In the genomic region with DNA sequence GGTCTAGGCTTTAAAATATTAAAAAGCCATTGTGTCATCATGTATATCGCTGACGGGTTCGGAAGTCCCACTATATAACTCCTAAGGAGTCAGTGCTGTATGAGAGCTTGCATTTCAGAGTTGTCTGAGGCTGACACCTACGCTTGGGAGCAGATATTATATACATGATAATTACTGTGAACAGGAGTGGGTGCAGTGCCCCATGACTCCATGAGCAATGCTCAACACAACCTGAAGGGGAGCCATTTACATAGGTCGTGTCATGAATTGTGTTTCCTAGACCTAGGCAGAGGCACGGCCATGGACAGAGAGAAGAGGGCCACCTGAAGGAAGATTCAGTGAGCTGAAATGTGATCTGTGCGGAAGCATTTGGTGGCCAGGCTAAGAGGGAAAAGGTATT, we compare ENCODE assay signal across 26 mouse cellular contexts.
"Had no signal": no experiment of that assay in that cellular context is flagged by ENCODE, and none has a peak within 500 bp of the region (broad histone marks: within the 10 kb centered on the region; RNA-seq: fewer than 3 reads in every experiment).

No protein-coding gene starts in this region.

- ATAC-seq: hindbrain, postnatal 0 days; intestine, embryonic 16.5 days; liver, embryonic 12.5 days had no signal

- DNase-seq: gastrocnemius, postnatal 14 days; gastrocnemius, postnatal 36 days; heart, adult 18-20 months; heart, postnatal 14 days; heart, postnatal 36 days; kidney, adult 11 months; kidney, adult 2 months; kidney, adult 9 months; kidney, postnatal 14 days; kidney, postnatal 36 days; layer of hippocampus, adult 9-11 months; layer of hippocampus, postnatal 36 days; left cerebral cortex, postnatal 4 days had no signal

- H3K4me1 ChIP-seq: heart, embryonic 13.5 days; heart, embryonic 15.5 days; hindbrain, embryonic 13.5 days; hindbrain, embryonic 15.5 days; kidney, embryonic 15.5 days; limb, embryonic 15.5 days; liver, embryonic 12.5 days had no signal

- H3K4me3 ChIP-seq: heart, embryonic 13.5 days; heart, embryonic 15.5 days; hindbrain, embryonic 13.5 days; hindbrain, embryonic 15.5 days; kidney, embryonic 15.5 days; limb, embryonic 13.5 days; limb, embryonic 15.5 days; liver, embryonic 12.5 days had no signal

- H3K27ac ChIP-seq: heart, embryonic 13.5 days; heart, embryonic 15.5 days; hindbrain, embryonic 13.5 days; hindbrain, embryonic 15.5 days; hindbrain, postnatal 0 days; kidney, embryonic 15.5 days; kidney, postnatal 0 days; limb, embryonic 13.5 days; limb, embryonic 15.5 days; liver, embryonic 12.5 days; liver, embryonic 14.5 days had no signal

- H3K27me3 ChIP-seq: heart, embryonic 13.5 days; heart, embryonic 15.5 days; hindbrain, embryonic 13.5 days; hindbrain, embryonic 15.5 days; kidney, embryonic 15.5 days; limb, embryonic 13.5 days; limb, embryonic 15.5 days; liver, embryonic 12.5 days had no signal

- H3K9me3 ChIP-seq: heart, embryonic 15.5 days; hindbrain, embryonic 15.5 days; kidney, embryonic 15.5 days; limb, embryonic 13.5 days; limb, embryonic 15.5 days; liver, embryonic 12.5 days had no signal

- H3K4me2 ChIP-seq: heart, embryonic 11.5 days; heart, embryonic 13.5 days; heart, embryonic 15.5 days; hindbrain, embryonic 13.5 days; hindbrain, embryonic 15.5 days; kidney, embryonic 15.5 days; limb, embryonic 13.5 days; limb, embryonic 15.5 days; liver, embryonic 12.5 days had no signal

- H3K36me3 ChIP-seq: heart, embryonic 13.5 days; heart, embryonic 15.5 days; hindbrain, embryonic 13.5 days; hindbrain, embryonic 15.5 days; kidney, embryonic 15.5 days; limb, embryonic 13.5 days; limb, embryonic 15.5 days; liver, embryonic 12.5 days had no signal

- H3K9ac ChIP-seq: heart, embryonic 13.5 days; heart, embryonic 15.5 days; hindbrain, embryonic 13.5 days; hindbrain, embryonic 15.5 days; kidney, embryonic 15.5 days; limb, embryonic 13.5 days; limb, embryonic 15.5 days; liver, embryonic 12.5 days; liver, embryonic 14.5 days had no signal
